Mouse (Mus musculus) MEL (cell line): ENCODE results near the gene Chst15.

Experiments used
- CHD1 ChIP-seq: IDR thresholded peaks from 2 replicates; pipeline ENCODE4 v1.6.1; 2012; ENCODE audit warnings: low read depth, mild to moderate bottlenecking, inconsistent platforms, low read length, improper control_type of control experiment
- MXI1 ChIP-seq: IDR thresholded peaks from 2 replicates; pipeline ENCODE4 v1.6.1; 2011; ENCODE audit warnings: mild to moderate bottlenecking, low read depth, low read length, improper control_type of control experiment
- POLR2A ChIP-seq, 2 experiments: IDR thresholded peaks; 2 replicates each; pipeline ENCODE4 v1.6.1; 2011 to 2012; ENCODE audit warnings: low read length in 2 of 2, mild to moderate bottlenecking in 2 of 2, control low read depth in 1 of 2, improper control_type of control experiment in 1 of 2, low read depth in 1 of 2, moderate library complexity in 1 of 2; ENCODE audit not compliant: control insufficient read depth in 1 of 2, insufficient read depth in 1 of 2, poor library complexity in 1 of 2
- SIN3A ChIP-seq: IDR thresholded peaks from 2 replicates; pipeline ENCODE4 v1.6.1; 2012; ENCODE audit warnings: low read length, improper control_type of control experiment, inconsistent platforms
- ZKSCAN1 ChIP-seq: IDR thresholded peaks from 2 replicates; pipeline ENCODE4 v1.6.1; 2012; ENCODE audit warnings: low read depth, mild to moderate bottlenecking, inconsistent platforms, low read length, improper control_type of control experiment, moderate library complexity

DNA sequence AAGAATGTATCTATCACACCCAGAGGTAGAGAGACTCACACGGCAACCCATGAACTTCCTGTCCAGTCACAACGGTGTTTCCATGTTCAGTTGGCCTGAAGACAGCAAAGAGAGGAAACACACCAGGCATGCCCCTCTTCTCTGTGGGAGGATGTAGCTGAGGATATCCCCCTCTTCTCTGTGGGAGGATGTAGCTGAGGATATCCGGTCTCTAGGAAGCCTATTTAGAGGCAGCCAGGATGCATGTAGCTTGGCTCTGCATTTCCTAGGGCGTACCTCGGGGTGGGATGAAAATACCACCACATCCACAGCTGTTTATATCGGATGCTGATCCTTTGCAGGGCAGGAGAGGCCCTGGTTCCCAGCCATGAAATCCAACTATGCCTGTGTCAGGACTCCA, 71.3 kb downstream of the Chst15 start:
- 0 out of 4 replicates have a peak, but pooled peaks of 1 of the 2 experiments have one; percentile 25 for TF ChIP-seq POLR2A (IDR thresholded peaks at IDR 0.05; ENCODE audit: control insufficient read depth in 1 of 2, insufficient read depth in 1 of 2, low read depth in 1 of 2, low read length in 2 of 2, poor library complexity in 1 of 2)
- no peak for TF ChIP-seq MXI1
- TF ChIP-seq SIN3A = no peak
- no peak for TF ChIP-seq CHD1
- TF ChIP-seq ZKSCAN1 = no peak
